Mouse (Mus musculus) T-cell, adult 2 months (primary cell): ENCODE data around the gene Gabpb2.

Experiments
- DNase-seq: peaks from one replicate; pipeline ENCODE4 v3.0.0; 2022; ENCODE audit warnings: low spot score

Gabpb2 gene

DNA sequence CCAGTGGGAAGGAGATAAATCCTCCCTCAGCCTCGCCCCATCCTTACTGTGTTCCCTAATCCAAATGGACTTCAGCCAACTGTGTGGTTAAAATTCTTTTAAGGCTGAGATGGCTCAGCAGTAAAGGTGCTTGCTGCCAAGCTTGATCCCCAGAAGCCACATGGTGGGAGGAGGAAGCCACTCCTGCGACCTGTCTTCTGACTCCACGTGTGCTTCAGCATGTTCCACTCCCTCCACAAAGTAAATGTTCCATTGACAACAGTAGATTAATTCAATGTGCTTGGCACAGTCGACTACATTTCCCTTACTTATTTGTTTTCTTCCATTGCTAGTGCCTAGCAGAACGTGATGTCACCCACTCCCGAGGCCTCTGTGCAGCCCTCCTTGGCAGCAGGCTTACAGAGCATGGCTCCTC is 23.0 kb downstream of the Gabpb2 start:
- no peak for DNase-seq

DNA sequence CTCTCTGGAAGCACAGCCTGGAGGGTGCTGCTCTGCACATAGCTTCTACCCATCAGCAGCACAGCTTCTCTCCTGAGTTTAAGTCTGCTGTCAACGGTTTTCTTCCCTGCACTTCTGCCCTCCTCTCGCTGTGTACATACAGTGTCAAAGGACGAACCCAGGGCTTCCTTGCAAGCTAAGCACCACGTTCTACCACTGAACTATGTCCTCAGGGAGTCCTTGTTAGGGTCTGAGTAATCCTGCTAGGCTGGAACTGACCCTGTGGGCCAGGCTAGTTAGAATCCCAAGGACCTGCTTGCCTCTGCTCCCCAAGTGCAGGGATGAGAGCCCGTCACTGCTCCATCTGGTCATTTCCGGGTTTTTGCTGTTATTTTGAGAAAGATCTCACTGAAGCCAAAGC is 30.8 kb downstream of the Gabpb2 start:
- no peak for DNase-seq

DNA sequence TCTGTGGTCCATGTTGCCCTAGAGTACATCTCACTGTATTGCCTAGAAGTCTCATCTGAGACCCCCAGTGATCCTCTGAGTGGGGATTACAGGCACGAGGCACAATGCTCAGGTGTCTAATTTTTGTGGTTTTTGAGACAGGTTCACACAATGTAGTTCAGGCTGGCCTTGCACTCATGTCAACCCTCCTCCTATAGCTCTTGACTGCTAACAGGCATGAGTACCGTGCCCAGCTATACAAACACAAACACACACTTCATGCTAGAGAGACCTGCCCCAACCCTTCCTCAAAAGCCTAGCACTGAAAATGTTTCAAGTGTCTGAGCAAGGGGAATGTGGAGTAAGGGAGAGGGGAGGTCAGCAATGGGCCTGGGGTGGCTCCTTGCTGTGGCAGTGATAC is 31.6 kb downstream of the Gabpb2 start:
- no peak for DNase-seq

DNA sequence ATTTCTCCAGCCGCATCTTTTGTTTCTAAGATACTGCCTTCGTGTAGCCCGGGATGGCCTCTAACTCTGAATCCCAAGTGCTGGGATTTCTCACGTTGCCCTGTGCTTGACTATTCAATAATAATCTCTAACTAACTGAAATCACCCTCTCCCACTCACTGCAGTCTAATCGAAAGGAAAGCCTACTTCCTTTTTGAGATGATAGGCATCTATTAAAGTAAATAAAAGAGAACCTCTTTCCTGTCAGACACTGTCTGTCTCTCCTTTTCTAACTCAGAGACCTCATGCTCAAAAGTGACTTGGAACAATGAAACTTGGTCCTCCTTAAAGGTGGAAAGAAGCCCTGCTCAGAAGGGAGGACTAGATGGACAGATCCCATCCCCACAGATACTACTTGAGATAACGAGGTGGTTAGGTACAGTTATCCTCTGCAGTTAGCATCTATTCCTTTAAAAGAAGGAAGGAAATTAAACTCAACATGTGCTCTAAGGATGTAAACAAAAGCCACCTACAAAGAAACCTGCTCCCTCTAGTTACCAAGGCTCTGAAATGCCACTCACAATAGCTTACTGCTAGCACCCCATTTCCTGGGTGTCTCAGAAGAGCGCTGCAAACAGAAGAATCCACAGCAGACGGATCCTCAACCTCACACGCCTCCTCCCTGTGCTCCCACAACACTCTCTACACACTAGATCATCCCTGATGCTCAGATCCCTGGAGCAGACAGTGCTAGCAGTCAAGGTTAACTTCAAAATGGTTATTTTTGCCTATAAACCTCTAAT is 32.7 kb downstream of the Gabpb2 start:
- DNase-seq = peak; percentile 12

DNA sequence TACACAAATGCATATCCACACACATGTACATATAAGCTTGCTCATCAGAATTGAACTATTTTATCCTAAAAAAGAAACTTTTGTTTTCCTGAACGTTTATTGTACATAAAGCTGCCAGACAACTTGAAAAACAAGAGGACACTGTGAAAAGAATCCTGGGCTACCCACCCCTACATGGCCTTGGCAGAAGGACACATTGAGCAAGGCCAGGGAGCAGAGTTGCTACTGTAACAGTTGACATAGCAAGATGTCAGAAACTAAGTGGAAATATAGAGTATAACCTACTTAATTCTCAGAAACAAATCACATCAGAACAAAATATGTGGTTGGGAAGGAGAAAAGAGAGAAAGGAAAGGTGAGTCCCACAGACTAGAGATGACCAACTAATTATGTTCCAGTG is 35.9 kb downstream of the Gabpb2 start:
- no peak for DNase-seq

DNA sequence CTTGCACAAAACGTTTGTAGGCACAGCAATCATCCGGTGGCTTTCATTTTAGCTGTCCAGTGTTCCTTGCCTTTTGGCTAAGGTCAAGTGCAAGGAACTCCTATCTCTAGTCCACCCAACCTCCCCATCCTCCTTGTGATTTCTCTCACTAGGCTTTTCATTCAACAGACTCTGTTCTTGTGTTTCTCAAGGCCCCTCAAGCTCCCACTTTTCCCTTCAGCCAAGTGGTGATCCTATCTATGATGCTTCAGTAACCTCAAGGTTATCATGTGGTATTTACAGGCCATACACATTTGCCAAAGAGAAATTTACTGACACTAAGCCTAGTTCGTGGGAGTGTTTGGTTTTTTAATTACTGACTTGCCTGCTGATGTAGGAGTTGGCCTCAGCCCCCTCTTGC is 37.8 kb downstream of the Gabpb2 start:
- no peak for DNase-seq

DNA sequence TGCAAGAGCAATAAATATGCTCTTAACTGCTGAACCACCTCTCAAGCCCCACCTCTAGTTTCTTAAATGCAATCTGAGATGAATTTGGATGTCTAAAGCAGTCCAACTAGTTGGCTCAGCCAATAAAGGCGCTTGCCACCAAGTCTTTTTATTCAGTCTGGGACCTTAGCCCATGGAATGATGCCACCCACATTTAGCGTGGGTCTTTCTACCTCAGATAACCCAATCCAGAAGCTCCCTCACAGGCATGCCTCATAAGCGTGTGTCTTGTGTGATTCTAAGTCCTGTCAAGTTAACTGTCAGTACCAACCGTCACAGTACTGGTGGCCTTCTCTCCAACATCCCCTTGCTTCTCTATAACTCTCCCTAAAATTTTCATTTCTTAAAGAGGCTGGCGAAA is 38.8 kb downstream of the Gabpb2 start:
- DNase-seq = no peak

DNA sequence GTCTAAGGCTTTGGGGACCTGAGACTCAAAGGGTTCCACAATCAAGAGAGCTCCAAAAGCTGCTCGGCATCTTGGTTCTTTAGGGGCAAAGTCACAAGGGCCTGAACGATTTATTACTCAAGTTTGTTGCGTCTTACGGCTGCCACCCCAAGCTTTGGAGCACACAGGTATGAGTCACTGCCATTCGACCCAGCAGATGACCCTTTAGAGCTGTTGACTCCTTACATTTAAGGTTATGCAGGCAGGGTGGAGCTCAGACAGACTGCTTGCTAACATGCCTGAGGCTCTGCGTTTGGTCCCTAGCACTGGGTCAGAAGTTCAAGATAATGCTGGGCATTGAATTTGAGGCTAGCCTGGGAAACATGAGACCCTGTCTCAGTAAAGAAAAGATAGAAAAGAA is 40.1 kb downstream of the Gabpb2 start:
- no peak for DNase-seq

DNA sequence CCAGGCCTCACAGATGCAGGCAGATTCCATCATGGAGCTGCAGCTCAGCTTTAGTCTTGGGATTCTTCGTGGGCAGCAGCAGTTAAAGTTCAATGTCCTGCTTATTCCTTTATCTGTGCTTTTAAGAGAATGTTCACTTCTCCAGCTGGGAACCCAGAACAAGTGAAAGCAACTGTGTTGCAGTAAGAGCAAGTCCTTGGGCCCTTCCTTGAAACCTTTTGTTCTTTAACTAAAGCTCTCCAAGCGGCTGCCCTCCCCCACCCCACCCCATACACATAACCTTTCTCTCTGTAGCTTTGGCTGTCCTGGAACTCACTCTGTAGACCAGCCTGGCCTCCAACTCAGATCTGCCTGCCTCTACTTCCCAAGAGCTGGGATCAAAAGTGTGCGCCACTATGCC is 41.2 kb downstream of the Gabpb2 start:
- no peak for DNase-seq

DNA sequence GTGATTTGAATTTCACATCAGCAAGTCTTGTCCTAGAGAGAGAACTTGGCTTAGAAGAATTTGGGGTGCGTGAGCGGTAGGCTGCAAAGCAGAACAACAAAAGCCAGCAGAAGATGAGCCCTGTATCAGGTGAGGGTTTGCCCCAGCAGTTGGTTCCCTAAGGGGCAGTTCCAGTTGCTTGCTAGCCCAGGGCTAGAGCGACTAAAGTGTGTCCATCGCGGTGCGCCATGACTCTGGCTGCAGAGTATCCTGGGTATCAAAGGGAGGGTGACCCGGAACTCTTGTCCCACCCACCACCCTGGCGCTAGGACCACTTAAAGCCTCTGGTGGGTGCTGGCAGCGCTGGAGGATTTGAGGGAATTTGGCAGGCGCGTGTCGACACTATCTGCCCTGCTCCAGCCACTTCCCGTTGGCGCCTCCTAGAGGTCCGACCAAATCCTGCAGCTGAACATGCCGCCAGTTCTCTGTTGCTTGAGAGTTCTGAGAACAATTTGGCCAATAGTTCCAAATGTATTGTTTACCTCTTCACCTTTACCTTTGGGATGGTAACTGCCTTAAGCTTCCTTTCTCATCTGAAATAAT is 43.6 kb downstream of the Gabpb2 start:
- peak; percentile 78 for DNase-seq

DNA sequence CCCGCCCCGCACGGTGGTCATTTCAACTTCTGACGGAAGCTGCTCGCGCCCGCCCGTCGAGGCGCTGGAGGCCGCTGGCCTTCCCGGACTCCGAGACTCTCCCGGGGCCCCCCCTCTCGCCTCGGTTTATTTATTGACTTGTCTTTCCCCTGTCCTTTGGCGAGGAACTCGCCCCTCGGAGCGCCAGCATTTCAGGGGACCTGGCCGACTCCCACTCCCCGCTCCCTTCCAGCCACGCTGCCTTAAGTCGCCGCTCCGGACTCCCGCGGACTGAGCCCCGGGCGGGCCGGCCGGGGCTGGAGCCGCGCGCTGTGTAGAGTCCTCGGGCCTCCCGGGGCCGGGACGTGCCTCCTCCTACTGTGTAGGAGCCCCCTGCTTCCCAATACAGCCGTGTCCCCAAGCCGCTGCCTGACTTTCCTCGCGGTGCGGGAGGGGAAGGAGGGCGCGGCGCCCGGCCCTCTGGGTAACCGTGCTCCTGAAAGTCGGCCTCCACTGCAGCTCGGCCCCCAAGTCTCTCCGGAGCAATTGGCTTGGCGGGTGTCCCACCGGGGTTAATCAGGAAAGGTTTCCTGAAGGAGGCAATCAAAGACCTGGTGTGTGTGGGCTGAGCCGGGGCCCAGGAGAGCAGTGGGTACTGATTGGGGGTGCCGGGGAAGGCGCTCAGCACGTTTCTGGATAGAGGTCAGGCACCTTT is 44.3 kb downstream of the Gabpb2 start:
- no peak for DNase-seq

DNA sequence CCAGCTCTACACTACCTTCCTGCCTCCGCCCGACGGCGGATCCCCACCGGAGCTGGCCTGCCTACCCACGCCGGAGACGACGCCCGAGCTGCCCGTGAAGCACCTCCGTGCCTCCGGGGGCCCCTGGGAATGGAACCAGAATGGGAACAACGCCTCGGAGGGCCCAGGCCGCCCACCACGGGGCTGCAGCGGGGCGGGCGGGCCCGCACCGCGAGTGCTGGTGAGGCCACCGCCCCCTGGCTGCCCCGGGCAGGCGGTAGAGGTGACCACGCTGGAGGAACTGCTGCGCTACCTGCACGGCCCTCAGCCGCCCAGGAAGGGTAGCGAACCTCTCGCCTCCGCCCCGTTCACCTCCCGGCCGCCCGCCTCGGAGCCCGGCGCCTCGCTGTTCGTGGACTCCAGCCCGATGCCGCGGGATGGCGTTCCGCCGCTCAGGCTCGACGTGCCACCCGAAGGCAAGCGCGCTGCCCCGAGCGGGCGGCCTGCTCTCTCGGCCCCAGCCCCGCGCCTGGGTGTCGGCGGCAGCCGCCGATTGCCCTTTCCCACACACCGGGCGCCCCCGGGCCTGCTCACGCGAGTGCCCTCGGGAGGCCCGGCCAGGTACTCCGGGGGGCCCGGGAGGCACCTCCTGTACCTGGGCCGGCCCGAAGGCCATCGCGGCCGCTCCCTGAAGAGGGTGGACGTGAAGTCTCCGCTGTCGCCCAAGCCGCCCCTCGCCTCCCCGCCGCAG is 45.0 kb downstream of the Gabpb2 start:
- no peak for DNase-seq

DNA sequence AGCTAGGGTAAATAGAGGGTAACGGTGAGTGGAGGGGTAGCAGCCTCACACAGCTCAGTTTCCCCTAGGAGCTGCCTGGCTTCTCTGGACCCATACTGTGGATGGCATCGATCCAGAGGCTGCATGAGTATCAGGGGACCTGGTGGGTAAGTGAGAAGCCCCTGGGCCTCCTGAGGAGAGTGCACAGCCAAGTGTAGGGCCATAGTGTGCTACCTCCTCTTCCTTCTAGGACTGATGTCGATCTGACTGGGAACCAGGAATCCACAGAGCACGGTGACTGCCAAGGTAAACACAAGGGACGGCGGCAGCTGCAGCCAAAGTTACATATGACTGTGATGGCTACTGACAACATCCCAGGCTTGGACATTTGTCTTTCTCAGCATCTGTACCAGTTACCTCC is 46.6 kb downstream of the Gabpb2 start:
- no peak for DNase-seq

DNA sequence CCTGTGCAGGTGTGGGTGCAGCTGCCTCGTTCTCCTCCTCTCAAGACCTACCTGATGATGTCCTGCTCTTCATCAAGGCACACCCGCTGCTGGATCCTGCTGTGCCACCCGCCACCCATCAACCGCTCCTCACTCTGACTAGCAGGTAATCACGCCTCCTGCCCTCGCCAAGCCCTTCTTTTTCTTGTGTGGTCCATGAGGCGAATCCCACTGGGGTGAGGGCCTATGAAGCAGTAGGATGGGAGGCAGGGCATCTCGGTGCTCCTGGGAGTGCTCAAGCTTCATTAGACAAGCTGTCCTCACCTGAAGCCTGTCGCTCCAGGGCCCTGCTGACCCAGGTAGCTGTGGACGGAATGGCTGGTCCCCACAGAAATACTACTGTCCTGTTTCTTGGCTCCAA is 47.7 kb downstream of the Gabpb2 start:
- DNase-seq = no peak

DNA sequence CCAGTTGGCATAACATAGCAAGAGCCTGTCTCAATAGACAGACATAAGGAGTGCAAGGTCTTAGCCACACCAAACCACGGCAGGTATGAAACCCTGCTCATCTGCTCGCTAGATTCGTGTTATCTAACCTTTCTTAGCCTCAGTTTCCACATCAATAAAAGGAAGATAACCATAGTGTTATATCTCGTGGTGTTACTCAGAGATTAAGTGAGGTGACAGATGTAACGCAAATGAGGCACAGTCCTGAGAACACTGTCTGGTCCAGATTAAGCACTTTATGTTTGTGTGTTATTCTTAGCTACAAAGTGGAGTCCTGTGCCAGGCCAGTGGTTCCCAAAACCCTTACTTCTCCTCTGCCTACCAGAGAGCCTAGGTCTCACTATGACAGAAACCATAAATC is 52.9 kb downstream of the Gabpb2 start:
- DNase-seq = no peak

DNA sequence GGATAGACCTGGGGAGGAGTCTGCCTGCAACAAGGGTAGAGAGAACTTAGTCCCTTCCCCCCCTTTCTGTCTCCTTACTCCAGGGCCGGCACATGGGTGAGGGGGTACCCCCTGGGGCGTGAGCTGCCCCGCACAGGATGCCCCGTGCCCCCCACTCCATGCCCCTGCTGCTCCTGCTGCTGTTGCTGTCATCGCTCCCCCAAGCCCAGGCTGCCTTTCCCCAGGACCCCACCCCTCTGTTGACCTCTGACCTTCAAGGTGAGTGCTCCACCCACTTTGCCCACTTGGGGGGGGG is 53.5 kb downstream of the Gabpb2 start:
- DNase-seq = no peak

DNA sequence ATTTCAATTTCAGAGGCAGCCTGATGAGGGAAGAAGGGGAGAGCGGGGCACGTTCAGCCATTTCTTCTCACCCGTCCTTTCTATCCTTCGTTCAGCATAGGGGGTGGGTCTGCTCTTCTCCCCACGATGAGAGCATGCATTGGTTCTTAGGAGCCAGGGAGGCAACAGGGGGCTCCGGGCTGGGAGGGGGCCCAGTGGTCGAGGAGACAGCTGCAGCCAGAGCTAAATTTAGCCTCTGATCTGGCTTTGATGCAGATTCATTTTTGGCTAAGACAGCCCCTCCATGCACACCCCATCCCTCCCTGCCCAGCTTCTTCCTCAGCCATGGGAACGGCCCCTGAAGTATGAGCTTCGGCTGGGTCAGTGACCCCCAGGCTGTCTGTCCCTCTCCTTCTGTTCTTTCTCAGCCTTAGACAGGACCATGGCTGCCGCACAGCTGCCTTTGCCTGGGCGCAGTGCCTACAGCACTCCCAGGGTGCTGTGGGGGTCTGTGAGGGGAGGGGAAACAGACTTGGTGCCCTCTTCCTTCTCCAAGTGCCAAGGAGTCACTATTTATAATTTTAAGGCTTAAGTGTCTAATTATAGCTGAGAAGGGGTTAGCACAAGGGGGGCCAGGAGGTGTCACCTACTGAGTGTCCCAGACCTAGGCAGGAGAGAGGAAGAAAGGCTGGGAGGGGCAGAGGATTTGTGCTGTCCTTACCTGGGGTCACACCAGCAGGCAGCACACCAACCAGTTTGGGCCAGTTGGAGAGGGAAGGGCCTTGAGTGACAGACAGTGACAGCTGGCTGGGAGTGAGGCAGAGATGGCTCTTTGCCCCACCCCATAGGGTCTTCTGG is 54.1 kb downstream of the Gabpb2 start:
- DNase-seq = no peak

DNA sequence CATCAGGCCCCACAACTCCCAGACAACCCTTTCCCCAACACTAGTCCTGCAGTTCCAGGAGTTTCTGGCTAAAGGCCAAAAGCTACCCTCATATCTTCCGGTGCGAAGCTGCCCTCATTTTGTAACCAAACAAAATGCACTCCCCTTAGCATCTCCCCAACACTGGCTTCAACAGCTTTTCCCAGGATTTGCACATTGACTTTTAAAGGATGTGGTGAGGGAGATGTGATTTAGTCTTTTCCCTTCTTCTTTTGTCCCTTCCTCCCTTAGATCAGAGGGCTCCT is 55.4 kb downstream of the Gabpb2 start:
- no peak for DNase-seq

DNA sequence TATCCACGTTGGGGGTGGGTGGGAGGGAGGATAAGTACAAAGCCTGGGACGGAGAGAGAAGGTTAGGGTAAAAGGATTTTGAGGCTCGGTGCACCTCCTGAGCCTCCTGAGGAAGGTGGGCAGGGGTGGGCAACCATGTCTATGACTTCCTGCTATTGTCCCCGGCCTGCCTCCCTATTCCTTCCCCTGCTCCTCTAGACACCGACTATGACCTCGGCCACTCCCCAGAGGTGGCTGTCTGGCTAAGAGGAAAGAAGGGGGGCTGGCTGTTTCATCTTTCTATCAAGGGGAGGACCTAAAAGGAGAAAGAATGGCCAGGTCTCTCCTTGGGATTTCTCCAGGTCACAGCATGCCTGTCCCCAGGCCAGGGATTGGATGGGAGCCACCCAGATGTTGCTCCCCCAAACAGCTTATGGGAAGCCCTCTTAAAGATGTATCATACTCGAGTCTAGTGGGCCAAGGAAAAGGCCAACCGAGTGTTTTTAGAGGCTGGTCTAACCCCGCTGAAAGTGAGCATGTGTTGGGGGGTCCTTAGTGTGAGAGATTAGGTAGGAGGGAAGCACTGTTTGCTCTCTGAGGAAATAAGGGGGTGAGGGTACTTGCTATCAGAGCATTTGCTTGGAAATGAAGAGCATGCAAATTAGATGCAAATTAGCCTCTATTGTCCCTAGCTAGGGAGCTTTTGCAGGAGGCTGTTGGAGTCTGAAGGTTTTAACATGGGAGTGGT is 55.9 kb downstream of the Gabpb2 start:
- DNase-seq = no peak

DNA sequence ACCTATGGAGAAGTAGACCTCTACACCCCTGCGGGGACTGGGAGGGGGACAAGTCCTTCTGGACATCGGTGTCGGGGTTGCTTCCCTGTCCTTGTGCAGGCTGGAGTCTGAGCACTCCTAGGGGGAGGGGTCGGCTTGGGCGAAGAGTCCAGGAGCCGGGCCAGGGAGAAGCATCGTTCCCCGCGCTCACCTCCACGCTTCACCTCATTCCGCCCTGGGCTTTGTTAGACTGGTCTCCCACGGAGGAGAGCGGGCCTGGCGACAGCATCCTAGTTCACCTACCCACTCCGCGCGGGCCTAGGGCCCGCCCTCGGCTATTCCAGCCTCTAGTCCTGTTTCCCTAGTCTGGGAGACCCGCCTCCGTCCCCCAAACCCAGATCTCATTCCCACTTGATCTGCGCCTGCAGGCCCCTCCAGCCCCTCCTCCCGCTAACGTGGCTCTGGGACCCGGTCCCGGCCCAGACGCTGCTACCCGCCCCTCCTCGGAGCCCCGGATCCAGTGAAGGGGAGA is 56.6 kb downstream of the Gabpb2 start:
- no peak for DNase-seq
